Mouse (Mus musculus) kidney, adult 9 months (tissue): ENCODE data around the gene Smyd3.

ENCODE experiments used
- DNase-seq: peaks from one replicate; pipeline ENCODE4 v3.0.0; 2022

Gene Smyd3

DNA sequence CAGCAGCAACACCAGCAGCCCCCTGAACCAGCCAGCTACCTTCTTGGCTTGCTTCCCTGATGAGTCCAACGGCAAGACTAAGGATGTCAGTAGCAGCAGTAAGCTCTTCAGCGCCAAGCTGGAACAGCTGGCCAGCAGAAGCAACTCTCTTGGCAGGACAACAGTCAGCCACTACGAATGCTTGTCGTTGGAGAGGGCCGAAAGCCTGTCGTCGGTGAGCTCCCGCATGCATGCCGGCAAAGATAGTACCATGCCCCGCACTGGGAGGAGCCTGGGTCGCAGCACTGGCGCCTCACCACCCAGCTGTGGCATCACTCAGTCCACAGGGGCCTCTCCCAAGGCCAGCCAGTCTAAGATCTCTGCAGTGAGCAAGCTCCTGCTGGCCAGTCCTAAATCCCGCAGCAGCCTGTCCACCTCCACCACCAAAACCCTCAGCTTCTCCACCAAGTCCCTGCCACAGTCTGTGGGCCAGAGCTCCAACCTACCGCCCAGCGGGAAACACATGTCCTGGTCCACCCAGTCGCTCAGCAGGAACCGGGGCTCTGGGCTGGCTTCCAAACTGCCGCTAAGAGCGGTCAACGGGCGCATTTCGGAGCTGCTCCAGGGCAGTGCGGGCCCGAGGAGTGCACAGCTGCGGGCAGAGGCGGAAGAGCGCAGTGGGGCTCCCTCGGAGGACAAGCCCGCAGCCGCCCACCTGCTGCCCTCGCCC lies 600.5 kb downstream of the Smyd3 start:
- DNase-seq: no peak

- DNase-seq: no peak
These were observed 602.8 kb downstream of the Smyd3 start for GRCm38 (mm10) chr1:178915056-178915455.

- DNase-seq: no peak
These were observed 604.7 kb downstream of the Smyd3 start for GRCm38 (mm10) chr1:178912936-178913716.

DNA sequence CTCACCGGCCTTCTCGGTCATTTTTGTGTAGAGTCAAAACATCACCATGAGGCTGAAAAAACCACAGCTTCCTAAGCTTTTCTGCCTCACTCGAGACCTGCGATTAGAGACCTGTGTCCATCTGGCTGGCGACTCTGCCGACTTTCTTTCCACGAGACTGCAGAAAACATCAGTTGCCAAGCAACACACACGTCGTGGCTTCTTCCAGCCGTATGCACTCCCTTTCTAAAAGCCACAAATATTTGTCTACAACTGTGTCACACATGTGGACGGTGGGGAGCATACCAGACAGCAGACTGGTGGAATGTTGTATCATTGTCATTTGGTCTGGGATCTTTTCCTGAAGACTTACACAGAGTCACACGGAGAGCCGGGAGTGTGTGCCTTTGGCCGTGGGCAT lies 606.9 kb downstream of the Smyd3 start:
- no peak for DNase-seq
